Mouse (Mus musculus): ENCODE data around the gene Bhlha9. TPM values are rescaled to one million over a fixed set of nuclear protein-coding genes. Genes with fewer than 3 reads are reported as not detected.

Bhlha9 gene
- polyA plus RNA-seq, 1 experiment from 2014 or later: 0.92 TPM

- Histone ChIP-seq H3K36me3 (replicated peaks) (no peaks in the 10 kb centered on the region), H3K4me1 (no peaks in the 10 kb centered on the region), H3K9me3 (no peaks in the 10 kb centered on the region), H3K27ac (no peak overlapping the region), H3K4me3 (no peak overlapping the region), H3K27me3 (replicated peaks) (no peaks in the 10 kb centered on the region), H3K9ac (no peak overlapping the region), H3K4me2 (no peak overlapping the region)
- 77% methylated on average over 4 of the region's 4 CpGs for WGBS
- ATAC-seq (replicated peaks): no peak
Observed at GRCm38 (mm10) chr11:76717000-76717399, 44.7 kb downstream of the Bhlha9 start.

Other genes starting within 250 kb of the Bhlha9 start
- 127 and 128 TPM in 2 replicates for gene Abr, start 50.2 kb upstream of the Bhlha9 start, polyA plus RNA-seq (2015; fragmentation: Nextera tagmentation; extraction: Ambion mirVana)
- gene Trarg1, start 7.3 kb downstream of the Bhlha9 start, polyA plus RNA-seq (2015; fragmentation: Nextera tagmentation; extraction: Ambion mirVana): 0.10 and 0.13 TPM in 2 replicates
- 24.5 and 25.4 TPM in 2 replicates for gene Gosr1, start 91.1 kb downstream of the Bhlha9 start, polyA plus RNA-seq (2015; fragmentation: Nextera tagmentation; extraction: Ambion mirVana)
- gene Cpd, start 174.5 kb downstream of the Bhlha9 start, polyA plus RNA-seq (2015; fragmentation: Nextera tagmentation; extraction: Ambion mirVana): 5.3 and 5.4 TPM in 2 replicates
- gene Tmigd1, start 229.7 kb downstream of the Bhlha9 start, polyA plus RNA-seq (2015; fragmentation: Nextera tagmentation; extraction: Ambion mirVana): not detected in 2 replicates

Measured in midbrain, embryonic 15.5 days (tissue).